Mouse (Mus musculus): ENCODE data around the gene Srprb. TPM values are rescaled to one million over a fixed set of nuclear protein-coding genes. Genes with fewer than 3 reads are reported as not detected.

Gene Srprb
- polyA plus RNA-seq, 1 experiment, result not detected

DNA sequence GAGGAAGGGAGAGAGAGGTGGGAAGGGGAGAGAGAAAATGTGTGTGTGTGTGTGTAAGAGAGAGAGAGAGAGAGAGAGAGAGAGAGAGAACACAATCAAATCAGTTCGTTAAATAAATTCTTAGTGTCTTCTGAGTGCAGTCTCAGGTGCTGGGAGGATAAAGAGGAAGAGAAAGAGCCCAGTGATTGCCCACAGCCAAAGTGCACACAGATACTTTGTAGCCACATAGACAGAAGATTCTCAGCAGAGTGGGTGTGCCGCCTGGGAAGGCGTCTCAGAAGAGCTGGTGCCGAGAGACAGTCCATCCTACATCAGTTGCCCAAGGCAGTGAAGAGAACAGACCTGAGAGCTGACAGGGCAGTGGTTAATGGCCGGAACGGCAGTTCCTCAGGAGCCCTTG, 12.3 kb upstream of the Srprb start:
- TF ChIP-seq POLR2A (IDR thresholded peaks at IDR 0.05; ENCODE audit: insufficient read depth, low read depth, low read length), result no peak
- no peak for TF ChIP-seq CTCF (IDR thresholded peaks at IDR 0.05; ENCODE audit: insufficient read depth, low read depth, low read length)
- no peak overlapping the region for H3K27ac ChIP-seq (ENCODE audit: insufficient read depth, low read depth, low read length)
- WGBS, result 90% methylated on average over 6 of the region's 6 CpGs
- H3K4me1 ChIP-seq (ENCODE audit: control insufficient read depth, insufficient read depth, low read length), result no peaks in the 10 kb centered on the region
- H3K4me3 ChIP-seq (ENCODE audit: insufficient read depth, low read depth, low read length), result no peak overlapping the region

- H3K27ac ChIP-seq (ENCODE audit: insufficient read depth, low read depth, low read length), result no peak overlapping the region
- TF ChIP-seq POLR2A (IDR thresholded peaks at IDR 0.05; ENCODE audit: insufficient read depth, low read depth, low read length) (no peak), CTCF (IDR thresholded peaks at IDR 0.05; ENCODE audit: insufficient read depth, low read depth, low read length) (no peak)
- 62% methylated on average over 2 of the region's 2 CpGs for WGBS
- no peak overlapping the region for H3K4me3 ChIP-seq (ENCODE audit: insufficient read depth, low read depth, low read length)
- H3K4me1 ChIP-seq (ENCODE audit: control insufficient read depth, insufficient read depth, low read length), result no peaks in the 10 kb centered on the region
Observed at GRCm38 (mm10) chr9:103213631-103214030, 11.7 kb upstream of the Srprb start.

DNA sequence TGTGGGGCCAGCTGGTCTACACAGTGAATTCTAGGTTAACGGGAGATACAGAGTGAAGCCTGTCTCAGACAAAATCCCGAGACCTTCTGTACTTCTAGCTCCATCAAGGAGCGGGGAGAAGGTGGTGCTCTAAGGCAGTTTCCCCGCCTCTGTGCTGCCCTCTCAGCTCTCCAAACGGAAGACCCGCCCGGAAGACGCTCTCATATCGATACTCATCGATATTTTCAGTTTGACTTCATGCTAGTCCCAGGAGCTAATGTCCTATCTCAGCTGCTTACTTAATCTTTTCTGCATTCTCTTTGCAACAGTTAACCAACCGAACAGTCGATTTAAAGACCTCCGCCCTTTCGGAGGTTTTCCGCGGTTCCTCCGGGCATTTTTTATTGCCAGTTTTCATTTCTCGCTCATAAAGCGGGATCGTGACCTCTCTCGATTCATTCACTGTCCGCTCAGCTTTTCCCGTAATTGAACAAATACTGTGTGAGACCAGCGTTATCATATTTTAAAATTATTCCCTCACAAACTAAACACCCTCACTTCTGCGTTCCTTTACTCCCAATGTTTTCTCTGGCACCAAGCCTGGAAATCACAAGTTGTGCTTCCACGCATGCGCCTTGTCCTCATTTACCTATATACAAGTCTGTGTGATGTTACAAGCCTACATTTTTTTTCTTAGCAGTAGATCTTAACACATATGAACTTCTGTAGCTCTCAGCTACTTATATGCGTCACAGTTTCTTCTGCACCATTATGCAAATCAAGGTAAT, 10.9 kb upstream of the Srprb start:
- no peak overlapping the region for H3K4me3 ChIP-seq (ENCODE audit: insufficient read depth, low read depth, low read length)
- WGBS, result 79% methylated on average over 28 of the region's 28 CpGs
- peaks cover 2% of the 10 kb centered on the region; the same call in 1 of the 2 replicates for H3K4me1 ChIP-seq (ENCODE audit: control insufficient read depth, insufficient read depth, low read length)
- H3K27ac ChIP-seq (ENCODE audit: insufficient read depth, low read depth, low read length), result no peak overlapping the region
- no peak for TF ChIP-seq CTCF (IDR thresholded peaks at IDR 0.05; ENCODE audit: insufficient read depth, low read depth, low read length)
- no peak for TF ChIP-seq POLR2A (IDR thresholded peaks at IDR 0.05; ENCODE audit: insufficient read depth, low read depth, low read length)

DNA sequence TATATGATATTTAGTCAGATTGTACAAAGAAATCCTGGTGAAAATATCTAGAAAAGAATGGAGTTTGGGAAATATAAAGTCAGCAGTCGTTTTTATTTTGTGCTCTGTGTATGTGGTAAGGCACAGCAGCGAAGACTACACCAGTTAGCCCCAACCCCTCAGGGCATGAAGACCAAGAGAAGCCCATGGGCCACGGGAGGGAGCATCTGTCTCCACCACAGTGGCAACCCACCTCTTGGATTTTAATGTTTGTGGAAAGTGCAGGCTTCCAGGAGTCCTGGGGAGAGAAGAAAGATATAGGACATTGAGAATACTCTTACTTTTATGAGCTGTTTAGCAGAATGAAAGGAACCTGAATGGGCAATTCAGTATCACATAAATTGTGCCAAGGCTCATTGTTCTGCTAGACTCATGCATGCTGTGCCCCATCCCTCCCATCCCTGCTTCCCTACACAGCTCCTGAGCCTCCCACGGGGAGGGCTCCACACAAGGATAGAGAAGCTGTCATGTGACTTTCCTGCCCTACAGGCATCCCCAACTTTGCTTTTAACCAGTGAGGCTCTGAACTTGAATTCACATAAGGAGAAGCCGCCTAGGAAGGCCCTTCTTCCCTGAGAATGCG, 7.0 kb upstream of the Srprb start:
- Histone ChIP-seq H3K4me3 (ENCODE audit: insufficient read depth, low read depth, low read length) (no peak overlapping the region), H3K27ac (ENCODE audit: insufficient read depth, low read depth, low read length) (no peak overlapping the region), H3K4me1 (ENCODE audit: control insufficient read depth, insufficient read depth, low read length) (peaks cover 2% of the 10 kb centered on the region; the same call in 1 of the 2 replicates)
- WGBS, result 67% methylated on average over 6 of the region's 6 CpGs
- TF ChIP-seq POLR2A (IDR thresholded peaks at IDR 0.05; ENCODE audit: insufficient read depth, low read depth, low read length) (no peak), CTCF (IDR thresholded peaks at IDR 0.05; ENCODE audit: insufficient read depth, low read depth, low read length) (no peak)

- Histone ChIP-seq H3K4me3 (ENCODE audit: insufficient read depth, low read depth, low read length) (peak overlapping the region; percentile 35), H3K4me1 (ENCODE audit: control insufficient read depth, insufficient read depth, low read length) (peaks cover 2% of the 10 kb centered on the region; the same call in 1 of the 2 replicates), H3K27ac (ENCODE audit: insufficient read depth, low read depth, low read length) (no peak overlapping the region)
- TF ChIP-seq POLR2A (IDR thresholded peaks at IDR 0.05; ENCODE audit: insufficient read depth, low read depth, low read length) (no peak), CTCF (IDR thresholded peaks at IDR 0.05; ENCODE audit: insufficient read depth, low read depth, low read length) (peak; percentile 69; the same call in 1 of the 2 replicates)
- 4% methylated on average over 16 of the region's 16 CpGs for WGBS
Observed at GRCm38 (mm10) chr9:103207846-103208245, 5.9 kb upstream of the Srprb start.

DNA sequence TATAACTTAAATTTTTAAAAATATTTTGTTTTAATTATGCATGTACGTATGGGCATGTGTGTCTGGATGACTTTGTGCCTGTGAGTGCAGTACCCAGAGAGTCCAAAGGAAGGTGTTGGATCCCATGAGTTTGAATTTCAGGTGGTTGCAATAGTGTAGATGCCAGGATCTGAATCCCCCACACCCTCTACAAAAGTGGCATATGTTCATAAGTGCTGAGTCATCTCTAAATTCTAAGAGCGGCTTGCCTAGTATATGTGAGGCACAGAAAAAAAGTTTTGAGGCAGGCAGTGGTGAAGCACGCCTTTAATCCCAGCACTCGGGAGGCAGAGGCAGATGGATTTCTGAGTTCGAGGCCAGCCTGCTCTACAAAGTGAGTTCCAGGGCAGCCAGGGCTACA, 3.8 kb upstream of the Srprb start:
- TF ChIP-seq POLR2A (IDR thresholded peaks at IDR 0.05; ENCODE audit: insufficient read depth, low read depth, low read length) (no peak), CTCF (IDR thresholded peaks at IDR 0.05; ENCODE audit: insufficient read depth, low read depth, low read length) (no peak)
- Histone ChIP-seq H3K4me3 (ENCODE audit: insufficient read depth, low read depth, low read length) (no peak overlapping the region), H3K27ac (ENCODE audit: insufficient read depth, low read depth, low read length) (no peak overlapping the region), H3K4me1 (ENCODE audit: control insufficient read depth, insufficient read depth, low read length) (peaks cover 2% of the 10 kb centered on the region; the same call in 1 of the 2 replicates)
- WGBS, result 94% methylated on average over 5 of the region's 5 CpGs

DNA sequence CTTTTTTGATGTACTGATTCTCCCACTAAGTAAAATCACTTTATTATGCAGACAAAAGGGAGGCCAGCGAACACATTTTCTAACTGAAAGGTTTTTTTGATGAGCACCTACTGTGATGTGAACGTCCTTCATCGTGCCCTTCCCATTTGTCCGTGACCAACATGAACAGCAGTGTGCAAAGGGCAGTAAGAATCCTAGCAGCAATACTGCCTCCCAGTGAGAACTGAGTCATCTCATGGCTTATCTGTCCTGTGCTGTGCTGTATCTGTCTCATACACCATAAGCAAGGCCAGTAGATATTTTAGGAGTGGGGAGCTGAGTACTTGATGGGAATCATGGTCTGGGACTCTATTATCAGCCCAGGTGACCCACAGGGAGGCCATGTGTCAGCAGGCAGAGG, 13.5 kb downstream of the Srprb start:
- TF ChIP-seq POLR2A (IDR thresholded peaks at IDR 0.05; ENCODE audit: insufficient read depth, low read depth, low read length) (no peak), CTCF (IDR thresholded peaks at IDR 0.05; ENCODE audit: insufficient read depth, low read depth, low read length) (no peak)
- WGBS, result 81% methylated on average over 4 of the region's 4 CpGs
- H3K4me3 ChIP-seq (ENCODE audit: insufficient read depth, low read depth, low read length), result no peak overlapping the region
- no peak overlapping the region for H3K27ac ChIP-seq (ENCODE audit: insufficient read depth, low read depth, low read length)
- 0 out of 2 replicates have a peak, but pooled peaks cover 3% of the 10 kb centered on the region for H3K4me1 ChIP-seq (ENCODE audit: control insufficient read depth, insufficient read depth, low read length)

DNA sequence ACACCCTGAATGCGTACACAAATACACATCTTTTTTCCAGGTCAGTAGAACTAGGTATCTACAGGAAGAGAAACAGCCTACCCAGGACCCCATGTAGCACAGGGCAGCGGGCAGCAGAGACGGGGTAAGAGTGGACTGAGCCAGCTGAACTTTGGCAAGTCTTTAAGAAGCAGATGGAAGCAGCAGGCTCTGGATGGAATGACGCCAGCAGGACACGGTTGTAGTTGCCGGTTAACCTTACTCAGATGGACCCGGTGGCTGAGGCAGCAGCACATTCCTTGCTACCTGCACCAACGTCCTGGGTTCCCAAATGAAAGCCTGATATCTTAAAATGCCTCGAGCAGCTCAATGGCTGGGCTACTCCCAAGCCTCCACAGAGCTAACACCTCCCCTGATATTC, 15.2 kb downstream of the Srprb start:
- 50% methylated on average over 9 of the region's 9 CpGs for WGBS
- TF ChIP-seq CTCF (IDR thresholded peaks at IDR 0.05; ENCODE audit: insufficient read depth, low read depth, low read length) (no peak), POLR2A (IDR thresholded peaks at IDR 0.05; ENCODE audit: insufficient read depth, low read depth, low read length) (no peak)
- H3K4me3 ChIP-seq (ENCODE audit: insufficient read depth, low read depth, low read length), result no peak overlapping the region
- no peak overlapping the region for H3K27ac ChIP-seq (ENCODE audit: insufficient read depth, low read depth, low read length)
- peaks cover 9% of the 10 kb centered on the region for H3K4me1 ChIP-seq (ENCODE audit: control insufficient read depth, insufficient read depth, low read length)

- H3K27ac ChIP-seq (ENCODE audit: insufficient read depth, low read depth, low read length), result no peak overlapping the region
- no peak overlapping the region for H3K4me3 ChIP-seq (ENCODE audit: insufficient read depth, low read depth, low read length)
- no peak for TF ChIP-seq CTCF (IDR thresholded peaks at IDR 0.05; ENCODE audit: insufficient read depth, low read depth, low read length)
- 58% methylated on average over 8 of the region's 8 CpGs for WGBS
- H3K4me1 ChIP-seq (ENCODE audit: control insufficient read depth, insufficient read depth, low read length), result peaks cover 14% of the 10 kb centered on the region
Observed at GRCm38 (mm10) chr9:103185946-103186345, 16.0 kb downstream of the Srprb start.
